Mouse (Mus musculus): Measurements from ENCODE around the gene Zmat5.

Gene Zmat5

DNA sequence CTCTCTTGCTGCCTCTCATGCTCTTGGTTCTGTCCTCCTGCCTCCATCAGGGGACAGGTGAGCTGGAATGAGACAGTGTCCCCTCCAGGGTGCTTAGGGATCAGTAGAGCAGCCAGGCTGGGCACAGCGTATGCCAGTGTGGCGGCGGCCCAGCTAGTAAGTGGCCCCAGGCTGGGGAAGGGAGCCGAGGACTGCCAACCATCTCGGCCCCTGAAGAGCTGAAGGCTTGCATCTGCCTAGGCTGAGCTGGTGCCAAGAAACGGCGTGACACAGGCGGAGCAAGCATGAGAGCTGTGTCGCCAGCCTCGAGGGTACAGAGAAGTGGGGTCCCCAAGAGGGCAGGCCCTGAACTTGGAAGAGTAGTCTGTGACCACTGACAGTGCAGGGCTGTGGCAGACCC lies 33.2 kb downstream of the Zmat5 start:
- DNase-seq (ENCODE audit: low spot score): no peak

DNA sequence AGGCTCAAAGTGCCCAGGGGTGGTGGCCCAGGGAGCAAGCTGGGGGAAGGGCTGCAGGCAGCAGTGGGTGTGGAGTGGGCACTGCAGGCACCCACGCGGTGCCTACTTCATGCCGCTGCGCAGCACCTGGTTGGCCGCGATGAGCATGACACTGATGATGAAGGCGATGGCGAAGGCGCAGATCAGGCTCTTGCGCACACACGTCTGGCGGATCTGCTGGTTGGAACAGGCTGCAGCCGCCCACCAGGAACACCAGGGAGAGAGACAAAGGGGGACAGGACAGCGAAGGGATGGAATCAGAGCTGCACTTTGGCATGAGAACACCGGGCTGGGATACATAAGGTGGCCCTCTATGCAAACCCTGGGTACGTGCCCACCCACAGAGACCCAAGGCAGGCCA lies 34.2 kb downstream of the Zmat5 start:
- DNase-seq (ENCODE audit: low spot score): no peak

DNA sequence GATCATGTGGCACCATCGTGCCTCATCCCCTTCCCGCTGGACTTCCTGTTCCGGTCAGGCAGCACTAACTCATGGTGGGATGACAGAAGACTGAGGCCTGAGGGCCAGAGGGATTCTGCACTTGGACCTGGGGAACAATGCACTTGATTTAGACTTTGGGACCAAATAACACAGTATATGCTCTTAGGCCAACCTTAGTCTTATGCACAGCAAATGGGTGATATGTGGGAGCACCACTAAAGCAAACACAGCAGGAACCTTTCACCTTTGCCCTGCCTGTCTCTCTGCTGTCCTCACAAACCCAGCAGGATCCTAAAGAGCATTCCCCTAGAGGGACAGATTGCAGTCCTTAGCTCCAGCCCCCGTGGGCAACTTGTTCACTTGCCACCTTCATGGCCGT lies 36.3 kb downstream of the Zmat5 start:
- no peak for DNase-seq (ENCODE audit: low spot score)

DNA sequence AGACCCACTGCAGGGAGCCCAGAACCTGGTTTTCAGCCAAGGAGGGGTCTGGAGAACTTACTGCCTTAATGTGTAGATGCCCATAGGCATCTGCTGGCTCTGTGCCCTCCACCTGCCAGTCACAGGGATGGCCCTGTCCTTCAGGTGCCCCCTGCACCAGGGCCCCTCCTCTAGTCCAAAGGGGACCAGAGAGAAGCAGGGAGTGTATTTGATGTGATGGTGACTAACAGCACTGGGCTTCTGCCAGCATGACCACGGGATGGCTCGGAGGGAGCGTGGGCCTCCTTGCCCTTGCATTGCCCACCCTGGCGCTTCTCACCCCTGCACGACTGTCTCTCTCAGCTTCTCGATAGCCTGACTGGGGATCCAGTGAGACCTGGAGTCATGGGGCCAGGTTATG lies 40.2 kb downstream of the Zmat5 start:
- DNase-seq (ENCODE audit: low spot score): no peak

DNA sequence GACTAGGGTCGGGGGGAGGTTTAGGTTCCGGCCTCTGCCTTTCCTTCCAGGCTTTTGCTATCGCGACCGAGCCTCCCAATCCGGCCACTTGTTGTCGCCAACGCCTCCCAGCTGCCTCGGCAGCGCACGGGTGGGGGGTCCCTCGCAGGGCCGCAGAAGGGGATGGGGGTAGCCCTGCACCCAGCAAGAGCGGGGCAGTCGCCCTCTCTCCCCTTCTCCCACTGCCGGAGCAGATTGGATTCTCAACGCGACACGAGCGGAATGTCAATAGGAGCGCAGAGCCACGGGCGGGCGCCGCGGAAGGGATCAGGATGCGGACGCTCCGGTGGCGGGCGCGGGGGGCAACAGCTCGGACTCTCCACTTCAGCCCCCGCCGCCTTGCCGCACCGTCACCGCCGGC lies 41.5 kb downstream of the Zmat5 start:
- DNase-seq (ENCODE audit: low spot score): no peak

DNA sequence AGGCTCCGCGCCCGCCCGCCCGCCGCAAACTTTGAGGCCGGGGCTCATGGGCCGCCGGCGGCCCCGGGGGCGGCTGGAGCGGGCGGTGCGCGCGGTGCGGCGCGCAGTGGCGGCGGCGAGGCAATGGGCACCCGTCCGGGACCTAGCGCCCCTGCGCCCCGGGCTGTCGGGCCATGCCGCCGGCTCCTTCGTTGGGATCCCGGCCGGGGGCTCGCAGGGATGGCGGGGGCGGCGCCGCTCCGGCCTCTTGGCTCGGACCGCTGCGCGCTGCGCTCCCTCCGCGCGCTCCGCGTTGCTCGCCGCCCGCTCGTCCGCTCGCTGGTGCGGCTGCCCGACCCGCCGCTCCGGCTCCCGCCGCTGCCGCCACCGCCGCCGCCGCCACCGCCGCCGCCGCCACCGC lies 42.3 kb downstream of the Zmat5 start, which contains the start of gene Cabp7:
Gene Cabp7, minus strand, starts transcription at position 46 of the 400 bp plus-strand sequence.
- no peak for DNase-seq (ENCODE audit: low spot score)

DNA sequence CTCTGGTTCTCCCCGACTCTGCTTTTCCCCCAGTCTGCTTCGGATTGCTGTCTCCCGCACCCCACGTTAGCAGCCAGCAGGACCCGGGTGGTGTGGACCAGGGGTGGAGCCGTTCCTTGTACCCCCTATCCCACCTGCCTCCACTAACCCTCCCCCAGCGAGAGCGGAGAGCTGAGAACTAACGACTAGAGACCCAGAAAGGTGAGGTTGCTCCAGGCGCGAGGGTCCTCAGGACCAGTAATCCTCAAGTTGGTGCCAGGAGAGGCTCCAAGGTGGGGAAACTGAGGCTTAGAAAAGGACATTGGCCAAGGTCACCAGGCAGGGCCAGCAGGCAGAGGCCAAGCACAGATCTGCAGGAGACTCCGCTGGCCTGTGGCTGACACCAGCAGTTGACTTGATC lies 42.8 kb downstream of the Zmat5 start:
- DNase-seq (ENCODE audit: low spot score): no peak

DNA sequence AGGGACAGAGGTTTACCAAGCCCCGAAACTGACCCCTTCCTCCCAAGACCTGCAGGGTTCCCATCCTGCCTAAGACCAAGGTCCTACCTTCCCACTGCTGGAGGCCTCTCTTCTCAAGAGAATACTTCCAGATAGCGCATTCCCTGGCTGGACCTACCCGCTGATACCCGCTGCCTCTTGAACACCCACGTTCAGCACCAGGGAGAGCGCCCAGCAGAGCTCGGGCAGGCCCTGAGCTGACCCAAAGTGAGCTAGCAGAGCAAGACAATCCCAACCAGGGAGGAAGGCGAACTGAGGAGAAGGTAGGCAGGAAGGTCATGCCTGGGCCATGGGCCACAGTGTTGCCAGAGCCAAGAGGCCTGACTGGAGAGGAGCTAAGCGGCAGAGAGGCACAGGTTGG lies 45.8 kb downstream of the Zmat5 start:
- DNase-seq (ENCODE audit: low spot score): no peak

DNA sequence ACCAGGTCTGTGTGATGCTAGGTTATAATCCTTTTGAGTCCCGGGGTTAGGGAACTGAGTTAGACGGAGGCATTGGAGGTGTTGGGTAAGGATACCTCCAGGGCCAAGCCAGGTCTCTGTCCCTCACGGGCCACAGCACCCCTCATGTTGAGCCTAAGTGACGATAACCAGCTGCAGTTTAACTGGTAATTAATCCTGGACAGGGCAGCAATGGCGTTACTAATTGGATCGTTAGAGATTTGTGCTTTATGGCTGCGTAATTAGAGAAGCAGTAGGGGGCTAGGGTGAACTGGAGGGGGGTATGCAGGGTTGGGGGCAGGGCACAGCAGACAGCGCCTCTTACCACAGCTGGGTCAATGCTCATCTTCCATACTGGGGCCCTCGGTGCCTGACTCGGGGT lies 48.4 kb downstream of the Zmat5 start:
- no peak for DNase-seq (ENCODE audit: low spot score)

DNA sequence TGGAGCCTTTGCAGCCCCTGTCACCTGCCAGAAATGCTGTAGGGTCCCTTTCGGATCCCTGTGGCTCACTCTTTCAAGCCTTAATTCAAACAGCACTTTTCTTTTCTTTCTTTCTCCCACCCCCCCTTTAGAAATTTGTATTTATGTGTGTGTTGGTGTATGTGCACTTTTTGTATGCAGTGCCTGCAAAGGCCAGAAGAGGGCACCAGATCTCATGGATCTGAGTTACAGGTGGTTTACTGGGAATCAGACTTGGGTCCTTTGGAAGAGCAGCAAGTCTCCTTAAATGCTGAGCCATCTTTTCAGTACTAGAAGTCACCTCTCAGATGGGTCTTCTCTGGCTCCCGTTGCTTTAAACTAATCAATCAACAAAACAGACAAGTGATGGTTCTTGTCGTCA lies 49.6 kb downstream of the Zmat5 start:
- DNase-seq (ENCODE audit: low spot score): no peak

DNA sequence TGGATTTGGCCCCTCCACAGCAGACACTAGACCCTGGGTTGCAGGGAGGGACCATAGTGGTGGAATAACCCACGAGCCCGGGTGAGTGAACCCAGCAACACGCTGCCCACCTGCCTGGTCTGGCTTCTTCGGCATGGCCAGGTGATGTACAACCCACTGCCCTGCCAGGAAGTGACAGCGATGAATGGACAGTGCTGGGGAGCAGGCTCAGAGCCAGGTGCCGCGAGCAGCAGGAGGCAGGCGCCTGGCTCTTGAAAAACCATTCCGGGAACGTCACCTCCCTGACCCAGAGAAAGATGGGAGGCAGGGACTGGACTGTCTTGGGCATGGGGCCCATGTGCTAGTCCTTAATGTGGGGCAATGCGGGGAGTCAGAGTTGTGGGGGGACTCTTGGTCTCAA lies 50.4 kb downstream of the Zmat5 start:
- DNase-seq (ENCODE audit: low spot score): no peak

DNA sequence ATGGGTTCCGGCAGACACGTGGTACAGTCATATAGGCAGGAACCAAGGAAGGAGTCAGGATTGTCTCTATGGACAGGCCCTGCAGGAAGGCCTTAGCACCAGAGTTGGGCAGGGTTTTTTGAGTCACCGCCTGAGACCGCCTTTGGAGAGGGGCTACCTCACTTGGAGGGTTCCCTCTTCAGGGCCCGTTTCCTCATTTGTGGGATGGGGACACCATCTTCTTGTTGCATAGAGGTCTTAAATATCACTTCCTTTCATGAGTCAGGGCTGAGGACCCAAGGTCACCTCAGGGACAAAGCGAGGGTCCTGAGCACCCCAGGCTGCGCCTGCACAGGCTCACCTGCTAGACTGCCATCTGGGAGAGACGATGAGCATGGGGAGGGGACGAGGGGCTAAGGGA lies 52.0 kb downstream of the Zmat5 start:
- DNase-seq (ENCODE audit: low spot score): no peak

DNA sequence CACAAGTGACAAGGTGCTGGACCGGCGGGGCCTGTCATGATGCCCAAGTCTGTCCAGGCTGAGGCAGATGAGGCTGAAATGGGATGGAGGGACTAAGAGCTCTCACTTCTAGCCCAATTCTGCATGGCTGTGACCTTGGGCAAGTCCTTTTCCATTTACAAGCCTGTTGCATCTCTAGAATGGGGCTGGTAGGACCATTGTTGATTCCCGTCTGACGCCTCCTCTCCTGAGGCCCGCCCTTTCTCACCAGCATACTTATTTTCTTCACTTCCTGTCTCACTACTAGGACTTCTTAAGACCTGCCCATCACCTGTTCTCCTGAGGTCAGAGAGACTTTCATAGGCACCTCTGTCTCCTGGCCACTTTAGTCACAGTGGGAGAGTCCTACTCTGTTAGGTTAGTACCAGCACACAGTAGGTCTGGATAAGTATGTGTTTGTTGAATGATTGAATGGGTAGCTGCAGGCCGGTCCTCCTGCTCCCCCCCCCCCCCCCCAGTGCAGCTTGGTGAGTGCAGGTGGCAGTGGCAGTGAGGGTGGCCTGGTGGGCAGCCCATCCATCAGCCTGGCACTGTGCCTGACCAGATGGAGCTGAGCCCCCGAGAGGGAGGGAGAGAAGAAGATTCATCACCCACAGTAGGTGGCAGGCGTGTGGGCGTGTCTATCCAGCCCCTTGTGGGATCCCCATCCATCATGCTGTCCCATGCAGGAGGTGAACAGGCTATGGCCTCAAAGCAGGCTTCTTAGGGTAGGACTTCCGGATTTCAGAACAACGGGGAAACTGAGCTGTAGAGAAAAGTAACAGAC lies 52.7 kb downstream of the Zmat5 start:
- no peak for DNase-seq (ENCODE audit: low spot score)

DNA sequence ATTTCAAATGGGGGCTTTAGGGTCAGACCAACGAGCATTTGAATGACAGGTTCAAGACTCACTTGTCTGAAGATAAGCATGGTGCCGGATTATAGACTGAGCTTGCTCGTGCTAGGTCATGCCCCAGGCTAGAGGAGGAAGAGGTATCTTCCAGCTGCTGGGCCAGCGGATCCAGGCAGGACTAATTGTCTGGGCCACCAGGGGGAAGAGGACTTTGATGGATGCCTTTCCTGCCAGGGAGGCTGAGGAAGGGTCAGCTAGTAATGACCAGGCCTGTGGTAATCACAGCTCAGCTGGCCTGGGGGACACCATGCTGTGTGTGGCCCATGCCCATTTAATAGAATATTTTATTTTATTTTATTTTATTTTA lies 53.3 kb downstream of the Zmat5 start:
- no peak for DNase-seq (ENCODE audit: low spot score)

DNA sequence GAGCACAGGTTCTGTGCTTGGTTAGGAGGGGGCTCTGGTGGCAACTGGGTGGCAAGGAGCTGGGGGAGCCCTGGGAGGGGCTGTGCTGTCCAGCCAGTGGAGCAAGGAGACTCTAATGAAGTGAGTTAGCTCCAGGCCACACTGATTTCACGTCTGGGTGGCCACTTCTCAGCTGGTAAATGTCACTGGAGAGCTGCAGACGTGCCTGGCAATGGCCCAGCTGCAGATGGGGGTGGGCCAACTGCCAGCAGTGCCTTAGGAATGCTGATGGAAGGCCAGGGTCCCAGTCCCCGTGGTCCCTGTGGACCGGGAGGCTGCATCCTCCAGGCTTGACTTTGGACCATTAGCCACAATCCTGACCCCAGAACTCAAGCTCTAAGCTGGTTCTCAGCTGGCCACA lies 56.0 kb downstream of the Zmat5 start:
- no peak for DNase-seq (ENCODE audit: low spot score)

DNA sequence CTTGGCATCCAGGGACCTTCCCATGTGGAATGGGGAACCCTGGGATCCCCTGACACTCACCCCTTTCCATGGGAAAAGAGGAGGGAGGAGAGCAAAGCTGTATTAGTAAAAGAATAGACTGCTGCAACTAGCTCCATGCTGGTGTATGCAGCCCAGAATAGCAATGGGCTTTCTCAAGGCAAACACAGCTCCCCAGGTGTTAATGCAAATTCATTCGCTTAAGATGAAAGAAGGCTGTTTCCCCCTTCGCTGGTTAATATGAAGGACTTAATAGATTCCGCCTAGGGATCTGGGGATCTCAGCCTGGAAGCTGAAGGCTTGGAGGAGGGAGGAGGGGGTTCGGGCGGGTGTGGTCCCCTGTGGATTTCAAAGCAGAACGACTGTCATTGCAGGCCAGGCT lies 57.5 kb downstream of the Zmat5 start:
- DNase-seq (ENCODE audit: low spot score): no peak

DNA sequence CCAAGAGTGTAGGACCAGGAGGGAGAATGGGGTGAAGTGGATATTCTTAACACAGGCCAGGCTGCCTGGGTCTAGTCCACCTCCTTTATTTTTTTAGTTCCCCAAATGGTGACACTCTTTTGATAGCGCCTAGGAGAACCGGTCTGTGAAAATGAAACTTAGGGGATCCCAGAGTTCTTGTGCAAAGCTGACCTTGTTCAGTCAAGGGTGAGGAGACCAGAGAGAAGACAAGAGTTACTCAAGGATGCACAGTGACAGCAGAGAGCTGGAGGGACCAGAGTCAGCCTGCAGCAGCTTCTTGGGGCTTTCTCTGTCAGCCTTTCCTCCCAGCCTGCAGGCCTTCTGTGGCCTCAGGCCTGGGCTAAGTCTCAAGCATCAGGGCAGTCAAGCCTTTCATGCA lies 58.0 kb downstream of the Zmat5 start:
- no peak for DNase-seq (ENCODE audit: low spot score)

DNA sequence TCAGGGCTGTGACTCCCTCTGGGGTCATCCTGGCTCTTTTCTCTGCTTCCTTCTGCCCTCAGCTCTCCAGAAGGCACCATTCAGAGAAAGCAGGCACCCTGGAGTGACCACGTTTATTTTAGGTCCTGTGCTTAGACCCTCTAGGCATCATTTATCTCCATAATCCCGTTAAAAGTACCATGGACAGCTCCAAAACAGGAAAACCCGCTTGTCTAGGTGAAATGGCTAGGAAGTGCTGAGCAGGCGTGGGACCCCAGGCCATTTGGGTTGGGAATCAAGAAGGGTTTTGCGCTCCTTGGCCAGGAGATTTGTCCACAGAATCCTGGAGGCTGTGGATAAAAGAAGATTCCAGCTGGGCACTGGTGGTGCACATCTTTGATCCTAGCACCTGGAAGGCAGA lies 59.2 kb downstream of the Zmat5 start:
- DNase-seq (ENCODE audit: low spot score): no peak

DNA sequence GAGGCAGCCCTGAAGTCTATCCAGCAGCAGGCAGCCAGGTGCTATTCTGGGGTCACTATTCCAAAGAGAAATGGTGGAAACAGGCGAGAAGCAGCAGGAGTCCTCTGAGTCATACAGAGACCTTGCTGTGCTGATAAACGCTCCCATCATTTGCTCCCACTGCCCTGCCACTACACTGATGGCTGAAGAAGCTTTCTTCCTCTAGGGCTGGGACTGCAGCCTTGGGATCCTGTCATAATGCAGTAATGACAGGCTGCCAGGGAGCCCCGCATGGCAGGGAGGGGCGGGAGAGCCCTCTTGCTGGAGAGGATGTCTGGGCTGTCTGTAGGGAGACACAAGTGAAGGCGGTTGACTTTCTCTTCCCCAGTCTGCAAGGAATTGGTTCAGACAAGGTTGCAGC lies 60.0 kb downstream of the Zmat5 start:
- no peak for DNase-seq (ENCODE audit: low spot score)

DNA sequence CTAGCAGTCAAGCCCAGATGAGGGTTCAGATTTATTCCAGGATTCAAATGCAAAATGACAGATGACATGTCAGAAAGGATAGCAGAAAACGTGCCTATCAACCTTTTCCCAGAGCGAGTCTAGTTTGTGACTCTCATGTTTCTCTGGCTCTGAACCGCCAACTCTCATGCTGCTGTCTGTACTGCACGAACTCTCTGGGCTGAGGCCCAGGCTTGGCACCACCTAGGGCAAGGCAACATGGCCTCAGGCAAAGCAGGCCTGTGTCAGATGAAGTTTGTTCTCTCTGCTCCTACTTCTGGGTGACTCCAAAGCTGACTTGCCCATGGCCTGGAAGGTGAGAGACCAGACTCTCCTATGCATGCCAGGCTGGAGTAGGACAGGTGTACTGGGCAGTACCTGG lies 63.9 kb downstream of the Zmat5 start:
- no peak for DNase-seq (ENCODE audit: low spot score)

DNA sequence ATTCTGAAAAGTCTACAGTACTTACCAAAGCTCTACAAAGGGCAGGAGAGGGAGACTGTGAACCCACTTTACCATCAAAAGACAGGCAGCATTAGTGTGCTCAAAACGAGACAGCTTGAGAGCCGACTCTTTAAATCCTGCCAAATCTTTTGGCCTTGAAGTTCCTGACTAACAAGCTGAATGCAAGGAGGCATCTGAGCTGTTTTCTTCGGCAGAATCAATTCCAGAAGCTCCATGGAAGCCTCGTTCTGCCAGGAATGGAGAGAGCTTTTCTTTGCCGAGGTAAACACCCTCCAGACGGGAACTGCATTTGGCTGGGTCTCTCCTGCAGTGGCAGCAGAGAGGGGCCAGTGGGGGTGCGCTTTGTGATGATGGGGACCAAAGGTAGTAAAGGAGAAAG lies 64.8 kb downstream of the Zmat5 start:
- no peak for DNase-seq (ENCODE audit: low spot score)

DNA sequence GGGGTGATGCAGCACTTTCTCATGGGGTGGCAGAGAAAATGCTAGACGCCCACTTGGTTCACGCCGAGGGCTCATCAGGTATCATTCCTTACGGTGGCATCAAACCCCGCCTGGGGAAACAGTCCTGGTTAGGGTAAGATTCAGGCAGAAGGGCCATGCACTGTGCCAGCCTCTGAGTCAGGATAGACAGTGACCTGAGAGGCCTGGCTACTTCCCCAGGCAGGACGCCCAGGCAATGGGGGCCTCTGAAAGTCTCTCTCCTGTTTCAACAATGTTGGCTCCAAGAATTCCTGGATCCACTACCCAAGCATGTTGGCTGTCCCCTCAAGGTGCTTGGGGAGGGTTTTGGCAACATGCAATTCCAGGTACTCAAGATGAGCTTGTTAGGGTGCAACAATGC lies 65.4 kb downstream of the Zmat5 start:
- DNase-seq (ENCODE audit: low spot score): no peak

DNA sequence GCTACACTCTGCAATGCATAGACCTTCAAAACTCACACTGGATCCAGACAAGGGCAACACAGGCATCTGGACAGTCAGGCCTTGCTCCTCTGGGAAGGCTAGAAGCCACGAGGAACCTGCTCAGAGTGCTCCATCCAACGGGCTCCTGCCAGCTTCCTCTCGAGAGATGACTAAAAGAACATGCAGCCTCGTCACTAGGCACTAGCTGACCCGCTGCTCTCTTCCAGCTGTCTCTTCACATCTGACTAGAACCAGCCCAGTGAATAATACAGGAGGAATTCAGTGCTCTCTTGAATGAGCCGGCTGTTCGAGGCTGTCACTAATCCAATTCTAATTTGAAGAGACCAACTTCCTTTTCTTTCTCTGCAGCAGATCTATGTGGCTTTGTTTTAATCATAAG lies 67.3 kb downstream of the Zmat5 start:
- DNase-seq (ENCODE audit: low spot score): no peak

DNA sequence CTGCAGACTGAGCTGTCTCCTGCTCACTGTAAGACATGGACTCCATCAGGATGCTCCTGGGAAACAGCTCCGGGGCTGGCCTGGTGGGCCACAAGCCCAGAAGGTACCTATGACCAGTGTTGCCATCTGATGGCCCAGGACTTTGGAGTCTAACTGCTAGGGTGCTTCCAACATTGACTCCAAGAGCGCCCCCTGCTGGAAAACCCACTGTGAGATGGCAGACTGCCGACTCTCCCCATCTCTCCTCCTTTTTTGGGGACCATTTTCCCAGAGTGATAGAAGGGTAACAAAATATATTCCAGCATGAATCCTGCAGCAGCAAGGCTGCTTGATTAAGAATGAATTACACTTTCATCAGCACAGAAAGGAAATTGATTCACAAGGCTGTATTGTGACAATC lies 68.4 kb downstream of the Zmat5 start:
- DNase-seq (ENCODE audit: low spot score): peak; percentile 80

DNA sequence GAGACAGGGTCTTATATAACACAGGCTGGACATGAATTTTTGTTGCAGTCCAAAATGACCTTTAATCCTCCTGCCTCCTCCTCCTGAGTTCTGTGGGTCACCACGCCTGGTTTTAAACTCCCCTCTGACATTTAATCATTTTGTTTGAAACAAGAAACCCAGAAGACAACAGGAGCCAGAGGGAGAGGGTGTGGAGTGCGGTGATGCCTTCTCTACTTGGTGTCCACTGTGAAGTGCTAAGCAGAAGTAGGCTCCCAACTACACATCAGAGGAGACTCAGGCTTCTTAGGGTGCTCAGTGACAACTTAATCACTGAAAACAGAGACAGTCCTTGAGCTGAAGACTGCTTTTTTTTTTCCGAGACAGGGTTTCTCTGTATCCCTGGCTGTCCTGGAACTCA lies 76.4 kb downstream of the Zmat5 start:
- no peak for DNase-seq (ENCODE audit: low spot score)

Data from layer of hippocampus, adult 11-12 months (tissue).